Comparison of ENCODE assay signal across 24 mouse cellular contexts in genomic region chr10:102762378-102762777, GRCm38 (mm10).
A peak's percentile ranks its signal among the peaks of the same experiment; 100 is the strongest.
DNase-seq lines count a peak whose midpoint lies in the region; ATAC-seq and TF ChIP-seq lines count a peak whose summit lies in the region.
"Had no signal": no experiment of that assay in that cellular context is flagged by ENCODE, and none has a peak within 500 bp of the region (broad histone marks: within the 10 kb centered on the region; RNA-seq: fewer than 3 reads in every experiment).

No protein-coding gene starts in this region.

- H3K4me1 ChIP-seq in intestine, embryonic 15.5 days (replicated peaks) = no peaks in the 10 kb centered on the region
- H3K4me1 ChIP-seq in intestine, postnatal 0 days (replicated peaks; ENCODE audit: control insufficient read depth, insufficient read depth, low read length) = no peaks in the 10 kb centered on the region
- H3K4me1 ChIP-seq in liver, adult 2 months (ENCODE audit: control insufficient read depth, insufficient read depth, low read length) = peaks cover 4% of the 10 kb centered on the region; the same call in 1 of the 2 replicates
- no peaks in the 10 kb centered on the region for H3K4me1 ChIP-seq in liver, embryonic 13.5 days (replicated peaks)
- H3K4me1 ChIP-seq in liver, embryonic 16.5 days (ENCODE audit: control insufficient read depth, low read depth, low read length) = no peaks in the 10 kb centered on the region
- H3K4me1 ChIP-seq in limb, embryonic 10.5 days = no peaks in the 10 kb centered on the region
- H3K4me1 ChIP-seq: embryonic facial prominence, embryonic 12.5 days; embryonic facial prominence, embryonic 15.5 days; heart, embryonic 10.5 days; heart, embryonic 13.5 days had no signal

- H3K27ac ChIP-seq in intestine, embryonic 15.5 days = no peak overlapping the region
- H3K27ac ChIP-seq in intestine, postnatal 0 days (ENCODE audit: low read depth, low read length) = no peak overlapping the region
- H3K27ac ChIP-seq in liver, adult 2 months (replicated peaks; ENCODE audit: insufficient read depth, low read depth, low read length) = no peak overlapping the region
- no peak overlapping the region for H3K27ac ChIP-seq in liver, embryonic 13.5 days
- H3K27ac ChIP-seq in liver, embryonic 16.5 days (ENCODE audit: low read length) = peak overlapping the region; percentile 41; the same call in 1 of the 2 replicates
- H3K27ac ChIP-seq in limb, embryonic 10.5 days = no peak overlapping the region
- H3K27ac ChIP-seq: embryonic facial prominence, embryonic 12.5 days; embryonic facial prominence, embryonic 15.5 days; heart, embryonic 10.5 days; heart, embryonic 13.5 days; hindbrain, embryonic 14.5 days had no signal

- H3K4me2 ChIP-seq in intestine, embryonic 15.5 days (replicated peaks) = no peak overlapping the region
- no peak overlapping the region for H3K4me2 ChIP-seq in intestine, postnatal 0 days (replicated peaks; ENCODE audit: low read depth)
- H3K4me2 ChIP-seq in liver, embryonic 13.5 days = no peak overlapping the region
- no peak overlapping the region for H3K4me2 ChIP-seq in liver, embryonic 16.5 days (ENCODE audit: low read depth, low read length)
- H3K4me2 ChIP-seq: embryonic facial prominence, embryonic 12.5 days; embryonic facial prominence, embryonic 15.5 days; heart, embryonic 13.5 days; hindbrain, embryonic 14.5 days had no signal

- 49% methylated on average over 2 of the region's 2 CpGs for WGBS in intestine, embryonic 15.5 days
- 40% methylated on average over 2 of the region's 2 CpGs for WGBS in intestine, postnatal 0 days
- WGBS in liver, adult 2 months = 16% methylated on average over 2 of the region's 2 CpGs
- 57% methylated on average over 2 of the region's 2 CpGs for WGBS in liver, embryonic 13.5 days (ENCODE audit: insufficient replicate concordance)
- 45% methylated on average over 2 of the region's 2 CpGs for WGBS in liver, embryonic 16.5 days (ENCODE audit: insufficient replicate concordance)
- 79% methylated on average over 2 of the region's 2 CpGs for WGBS in limb, embryonic 10.5 days

- no peaks in the 10 kb centered on the region for H3K27me3 ChIP-seq in intestine, embryonic 15.5 days (replicated peaks)
- H3K27me3 ChIP-seq in intestine, postnatal 0 days (replicated peaks; ENCODE audit: control insufficient read depth, insufficient read depth, low read length) = no peaks in the 10 kb centered on the region
- H3K27me3 ChIP-seq in liver, adult 2 months (ENCODE audit: control insufficient read depth, insufficient read depth, low read length) = no peaks in the 10 kb centered on the region
- no peaks in the 10 kb centered on the region for H3K27me3 ChIP-seq in liver, embryonic 13.5 days
- no peaks in the 10 kb centered on the region for H3K27me3 ChIP-seq in liver, embryonic 16.5 days (ENCODE audit: control insufficient read depth, insufficient read depth, low read depth, low read length)
- no peaks in the 10 kb centered on the region for H3K27me3 ChIP-seq in limb, embryonic 10.5 days (ENCODE audit: low read depth, poor library complexity, severe bottlenecking)
- H3K27me3 ChIP-seq: embryonic facial prominence, embryonic 12.5 days; embryonic facial prominence, embryonic 15.5 days; heart, embryonic 13.5 days had no signal

- TF ChIP-seq CTCF in intestine, postnatal 0 days (IDR thresholded peaks at IDR 0.05; ENCODE audit: low read depth) = no peak
- no peak for TF ChIP-seq CTCF in liver, adult 2 months (IDR thresholded peaks at IDR 0.05; ENCODE audit: low read depth, low read length)

- TF ChIP-seq POLR2A in liver, adult 2 months (IDR thresholded peaks at IDR 0.05; ENCODE audit: extremely low read depth, insufficient read depth, low read length) = no peak

- H3K79me2 ChIP-seq in liver, adult 2 months (ENCODE audit: control insufficient read depth, insufficient read depth, low read length) = no peaks in the 10 kb centered on the region

- ATAC-seq in intestine, embryonic 15.5 days = peak; percentile 59
- ATAC-seq in intestine, postnatal 0 days = no peak
- ATAC-seq in liver, embryonic 13.5 days (ENCODE audit: low read depth) = peak; percentile 87
- ATAC-seq in liver, embryonic 16.5 days (ENCODE audit: low read depth) = peak; percentile 95
- ATAC-seq: activated CD4-positive, CD25-positive, alpha-beta regulatory T cell, adult 4 months; forebrain, embryonic 14.5 days had no signal

- H3K36me3 ChIP-seq in intestine, embryonic 15.5 days = no peaks in the 10 kb centered on the region
- no peaks in the 10 kb centered on the region for H3K36me3 ChIP-seq in intestine, postnatal 0 days (ENCODE audit: control insufficient read depth, insufficient read depth)
- no peaks in the 10 kb centered on the region for H3K36me3 ChIP-seq in liver, adult 2 months (ENCODE audit: control insufficient read depth, insufficient read depth, low read length)
- no peaks in the 10 kb centered on the region for H3K36me3 ChIP-seq in liver, embryonic 13.5 days
- no peaks in the 10 kb centered on the region for H3K36me3 ChIP-seq in liver, embryonic 16.5 days (ENCODE audit: control insufficient read depth, insufficient read depth)
- no peaks in the 10 kb centered on the region for H3K36me3 ChIP-seq in limb, embryonic 10.5 days
- H3K36me3 ChIP-seq: embryonic facial prominence, embryonic 12.5 days; embryonic facial prominence, embryonic 15.5 days; heart, embryonic 10.5 days; heart, embryonic 13.5 days had no signal

- no peak overlapping the region for H3K4me3 ChIP-seq in intestine, embryonic 15.5 days (replicated peaks)
- no peak overlapping the region for H3K4me3 ChIP-seq in intestine, postnatal 0 days (ENCODE audit: low read depth, low read length)
- H3K4me3 ChIP-seq in liver, adult 2 months (ENCODE audit: insufficient read depth, low read depth, low read length) = no peak overlapping the region
- H3K4me3 ChIP-seq in liver, embryonic 13.5 days (replicated peaks) = no peak overlapping the region
- no peak overlapping the region for H3K4me3 ChIP-seq in liver, embryonic 16.5 days (ENCODE audit: low read depth, low read length)
- H3K4me3 ChIP-seq in limb, embryonic 10.5 days = no peak overlapping the region
- H3K4me3 ChIP-seq: embryonic facial prominence, embryonic 12.5 days; embryonic facial prominence, embryonic 15.5 days; heart, embryonic 10.5 days; heart, embryonic 13.5 days had no signal

- no peak overlapping the region for H3K9ac ChIP-seq in intestine, embryonic 15.5 days
- H3K9ac ChIP-seq in intestine, postnatal 0 days (ENCODE audit: low read depth, low read length) = no peak overlapping the region
- no peak overlapping the region for H3K9ac ChIP-seq in liver, adult 2 months (ENCODE audit: low read depth, low read length)
- no peak overlapping the region for H3K9ac ChIP-seq in liver, embryonic 13.5 days
- H3K9ac ChIP-seq in liver, embryonic 16.5 days (ENCODE audit: low read depth, low read length) = no peak overlapping the region
- H3K9ac ChIP-seq: embryonic facial prominence, embryonic 12.5 days; embryonic facial prominence, embryonic 15.5 days; heart, embryonic 13.5 days; hindbrain, embryonic 14.5 days had no signal

- DNase-seq in liver, adult 2 months (ENCODE audit: extremely low read depth, low read depth, low spot score) = peak; percentile 71
- no peak for DNase-seq in liver, embryonic 13.5 days
- DNase-seq in adrenal gland, adult 8-10 months = no peak
- DNase-seq in ovary, postnatal 10 days (ENCODE audit: low spot score) = no peak
- DNase-seq in limb, embryonic 10.5 days (ENCODE audit: low spot score) = no peak
- DNase-seq: adrenal gland, postnatal 10 days; adrenal gland, postnatal 36 days; cerebellum, adult 18-20 months; cerebellum, adult 9-10 months; cerebellum, postnatal 14 days; gastrocnemius, postnatal 25 days; heart, adult 18-20 months; heart, postnatal 14 days; heart, postnatal 4 days had no signal

- H3K9me3 ChIP-seq in intestine, embryonic 15.5 days = no peaks in the 10 kb centered on the region
- no peaks in the 10 kb centered on the region for H3K9me3 ChIP-seq in intestine, postnatal 0 days (ENCODE audit: control insufficient read depth)
- no peaks in the 10 kb centered on the region for H3K9me3 ChIP-seq in liver, embryonic 13.5 days (replicated peaks)
- no peaks in the 10 kb centered on the region for H3K9me3 ChIP-seq in liver, embryonic 16.5 days (replicated peaks; ENCODE audit: control insufficient read depth, low read length)
- H3K9me3 ChIP-seq in limb, embryonic 10.5 days (replicated peaks) = no peaks in the 10 kb centered on the region
- H3K9me3 ChIP-seq: embryonic facial prominence, embryonic 12.5 days; embryonic facial prominence, embryonic 15.5 days; heart, embryonic 10.5 days; heart, embryonic 13.5 days had no signal
